Mouse (Mus musculus): ENCODE results near the gene 1110051M20Rik. TPM values are rescaled to one million over a fixed set of nuclear protein-coding genes. Genes with fewer than 3 reads are reported as not detected.

1110051M20Rik gene
- polyA plus RNA-seq, 1 experiment = 27.0 TPM

DNA sequence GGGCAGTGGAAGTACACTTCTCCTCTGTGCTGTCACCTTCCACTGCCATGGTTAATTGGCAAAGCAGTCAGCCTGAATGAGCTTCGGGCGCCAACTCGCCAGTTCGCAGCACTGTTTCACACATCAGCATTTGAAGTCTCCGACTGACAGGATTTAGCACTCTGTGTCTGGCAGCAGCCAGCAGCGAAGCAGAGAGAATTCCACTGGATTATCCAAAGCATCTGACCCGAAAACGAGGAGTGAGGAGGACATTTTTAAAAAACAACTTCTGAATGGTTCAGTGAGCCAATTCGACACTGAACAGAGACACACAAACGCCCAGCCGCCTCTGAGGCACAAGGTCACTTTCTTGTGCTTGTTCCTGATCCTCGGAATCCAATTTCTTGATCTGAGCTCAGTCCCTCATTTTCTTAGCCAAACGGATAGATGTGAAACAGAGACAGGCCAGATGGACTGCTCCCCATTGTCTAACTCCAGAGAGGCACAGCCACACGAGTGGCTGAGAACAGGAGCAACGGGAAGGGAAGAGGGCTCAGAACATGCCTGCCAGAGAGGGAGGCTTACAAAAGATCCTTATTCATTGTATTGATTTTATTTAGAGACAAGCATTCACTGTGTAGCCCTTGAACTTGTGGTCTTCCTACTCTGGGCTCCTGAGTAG is 119.6 kb downstream of the 1110051M20Rik start:
- TF ChIP-seq POLR2A (IDR thresholded peaks at IDR 0.05; ENCODE audit: borderline replicate concordance, extremely low read depth, low read depth, low read length) (no peak), CTCF (IDR thresholded peaks at IDR 0.05; ENCODE audit: insufficient read depth, low read length) (no peak)
- H3K4me1 ChIP-seq (ENCODE audit: control insufficient read depth, insufficient read depth, low read length) = peaks cover 15% of the 10 kb centered on the region
- 66% methylated on average over 15 of the region's 15 CpGs for WGBS
- H3K4me3 ChIP-seq (replicated peaks; ENCODE audit: extremely low read depth, low read depth, low read length) = no peak overlapping the region
- DNase-seq = no peak

DNA sequence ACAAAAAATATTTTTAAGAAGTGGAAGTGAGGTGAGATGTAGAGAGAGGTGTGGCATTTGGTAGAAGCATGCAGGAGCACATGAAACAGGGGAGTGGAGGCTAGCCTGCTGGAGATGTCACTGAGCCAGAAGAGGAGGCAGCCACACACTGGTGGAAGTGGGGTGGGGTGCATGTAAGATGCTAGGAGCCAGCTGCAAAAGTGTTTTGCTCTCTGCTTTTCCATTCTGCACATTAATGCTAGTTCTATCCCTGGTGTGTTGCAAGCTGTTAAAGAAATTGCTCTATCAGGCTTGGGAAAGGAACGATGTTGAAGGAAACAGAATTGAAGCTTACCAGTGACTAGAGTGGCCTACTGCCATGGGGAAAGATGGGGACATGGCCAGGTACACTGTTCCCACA is 120.2 kb downstream of the 1110051M20Rik start:
- Histone ChIP-seq H3K4me3 (replicated peaks; ENCODE audit: extremely low read depth, low read depth, low read length) (no peak overlapping the region), H3K4me1 (ENCODE audit: control insufficient read depth, insufficient read depth, low read length) (peaks cover 15% of the 10 kb centered on the region)
- no peak for TF ChIP-seq POLR2A (IDR thresholded peaks at IDR 0.05; ENCODE audit: borderline replicate concordance, extremely low read depth, low read depth, low read length)
- no peak for TF ChIP-seq CTCF (IDR thresholded peaks at IDR 0.05; ENCODE audit: insufficient read depth, low read length)
- WGBS = 77% methylated on average over 1 of the region's 1 CpGs
- DNase-seq = no peak

DNA sequence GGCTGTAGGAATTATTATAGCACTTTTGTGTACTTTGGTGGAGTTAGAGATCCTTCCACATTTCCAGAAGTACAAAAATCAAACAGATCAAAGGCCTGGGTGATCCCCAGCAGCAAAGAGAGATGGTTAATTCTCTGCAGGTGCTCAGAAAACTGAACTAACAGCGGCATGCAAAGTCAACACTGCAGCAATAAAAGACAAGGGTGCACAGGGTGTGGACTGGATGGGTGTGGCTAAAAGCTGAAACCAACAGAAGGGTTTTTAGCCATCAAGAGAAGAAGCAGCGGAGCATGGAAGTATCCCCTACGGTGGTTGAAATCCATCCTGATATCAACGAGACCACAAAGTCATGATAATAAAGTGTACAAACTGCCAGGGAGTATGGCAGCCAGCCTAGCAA is 122.0 kb downstream of the 1110051M20Rik start:
- H3K4me1 ChIP-seq (ENCODE audit: control insufficient read depth, insufficient read depth, low read length) = peaks cover 8% of the 10 kb centered on the region
- 60% methylated on average over 4 of the region's 4 CpGs for WGBS
- no peak for DNase-seq
- TF ChIP-seq CTCF (IDR thresholded peaks at IDR 0.05; ENCODE audit: insufficient read depth, low read length) = no peak
- TF ChIP-seq POLR2A (IDR thresholded peaks at IDR 0.05; ENCODE audit: borderline replicate concordance, extremely low read depth, low read depth, low read length) = no peak
- no peak overlapping the region for H3K4me3 ChIP-seq (replicated peaks; ENCODE audit: extremely low read depth, low read depth, low read length)

GRCm38 (mm10) chr2:91321923-91322322 is 122.6 kb downstream of the 1110051M20Rik start:
- WGBS = 92% methylated on average over 2 of the region's 2 CpGs
- Histone ChIP-seq H3K4me3 (replicated peaks; ENCODE audit: extremely low read depth, low read depth, low read length) (no peak overlapping the region), H3K4me1 (ENCODE audit: control insufficient read depth, insufficient read depth, low read length) (peaks cover 4% of the 10 kb centered on the region)
- TF ChIP-seq CTCF (IDR thresholded peaks at IDR 0.05; ENCODE audit: insufficient read depth, low read length) (no peak), POLR2A (IDR thresholded peaks at IDR 0.05; ENCODE audit: borderline replicate concordance, extremely low read depth, low read depth, low read length) (no peak)
- DNase-seq = no peak

DNA sequence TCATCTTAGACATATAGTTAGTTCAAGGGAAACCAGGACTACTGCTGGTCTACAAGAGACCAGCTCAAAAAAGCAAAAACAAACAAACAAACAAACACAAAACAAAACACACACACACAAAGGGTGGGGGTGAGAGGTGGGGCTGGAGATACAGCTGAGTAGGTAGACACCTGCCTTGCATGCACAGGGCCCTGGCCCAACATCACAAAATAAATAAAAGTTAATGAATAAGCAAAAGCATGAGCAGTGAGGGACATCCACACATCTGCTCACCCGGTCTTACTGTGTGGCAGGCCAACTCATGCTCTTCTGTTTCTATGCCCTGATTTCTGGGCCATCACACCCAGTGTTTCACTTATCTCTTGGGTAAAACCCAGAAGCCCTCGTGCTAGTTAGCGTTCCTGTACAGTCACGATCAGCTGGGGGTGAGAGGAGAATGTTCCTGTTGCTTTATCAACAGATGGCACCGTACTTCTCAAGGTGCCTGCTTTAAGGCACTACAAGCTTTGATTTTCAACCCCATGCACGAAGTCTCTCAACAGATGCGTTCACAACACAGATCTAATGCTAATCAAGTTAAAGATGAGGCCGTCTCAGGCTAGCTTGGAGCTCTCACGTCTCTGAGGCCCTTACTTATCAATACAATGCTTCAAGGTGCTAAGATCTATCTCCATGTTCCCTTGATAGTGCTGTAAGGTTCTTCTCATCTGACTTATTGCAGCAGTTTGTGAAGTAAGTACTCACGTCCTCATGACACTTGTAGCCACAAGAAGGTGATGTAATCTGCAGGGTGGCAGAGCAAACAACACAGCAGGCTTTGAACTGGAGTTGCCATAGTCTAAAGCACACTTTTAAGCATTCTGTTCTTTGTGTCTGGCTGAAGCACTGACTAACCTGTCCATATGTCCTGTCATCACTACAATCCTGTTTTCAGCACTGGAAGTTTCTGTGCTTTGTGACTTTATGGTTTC is 123.7 kb downstream of the 1110051M20Rik start:
- TF ChIP-seq CTCF (IDR thresholded peaks at IDR 0.05; ENCODE audit: insufficient read depth, low read length) = no peak
- TF ChIP-seq POLR2A (IDR thresholded peaks at IDR 0.05; ENCODE audit: borderline replicate concordance, extremely low read depth, low read depth, low read length) = no peak
- 70% methylated on average over 10 of the region's 10 CpGs for WGBS
- Histone ChIP-seq H3K4me3 (replicated peaks; ENCODE audit: extremely low read depth, low read depth, low read length) (no peak overlapping the region), H3K4me1 (ENCODE audit: control insufficient read depth, insufficient read depth, low read length) (peaks cover 2% of the 10 kb centered on the region)
- DNase-seq = no peak

DNA sequence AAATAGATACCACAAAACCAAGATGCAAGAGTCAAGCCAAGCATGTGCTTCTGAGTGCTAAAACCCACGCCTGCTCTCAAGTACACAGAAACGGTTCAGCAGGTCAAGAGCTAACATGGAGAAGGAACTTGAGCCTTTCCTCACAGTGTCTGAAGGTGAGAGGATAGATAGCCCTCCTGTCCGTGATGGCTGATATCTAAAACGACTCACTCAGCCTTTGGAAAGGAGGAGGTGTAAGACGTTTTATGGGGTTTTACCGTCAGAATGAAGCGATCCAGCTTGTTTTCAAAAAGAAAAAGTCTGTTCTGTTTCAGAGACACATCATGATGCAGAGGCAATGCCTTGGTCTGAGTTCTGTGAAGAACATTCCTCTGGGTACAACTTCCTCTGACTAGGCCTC is 130.3 kb downstream of the 1110051M20Rik start:
- TF ChIP-seq POLR2A (IDR thresholded peaks at IDR 0.05; ENCODE audit: borderline replicate concordance, extremely low read depth, low read depth, low read length) (no peak), CTCF (IDR thresholded peaks at IDR 0.05; ENCODE audit: insufficient read depth, low read length) (no peak)
- 56% methylated on average over 7 of the region's 7 CpGs for WGBS
- Histone ChIP-seq H3K4me3 (replicated peaks; ENCODE audit: extremely low read depth, low read depth, low read length) (no peak overlapping the region), H3K4me1 (ENCODE audit: control insufficient read depth, insufficient read depth, low read length) (peaks cover 4% of the 10 kb centered on the region; the same call in 1 of the 2 replicates)
- DNase-seq = no peak

DNA sequence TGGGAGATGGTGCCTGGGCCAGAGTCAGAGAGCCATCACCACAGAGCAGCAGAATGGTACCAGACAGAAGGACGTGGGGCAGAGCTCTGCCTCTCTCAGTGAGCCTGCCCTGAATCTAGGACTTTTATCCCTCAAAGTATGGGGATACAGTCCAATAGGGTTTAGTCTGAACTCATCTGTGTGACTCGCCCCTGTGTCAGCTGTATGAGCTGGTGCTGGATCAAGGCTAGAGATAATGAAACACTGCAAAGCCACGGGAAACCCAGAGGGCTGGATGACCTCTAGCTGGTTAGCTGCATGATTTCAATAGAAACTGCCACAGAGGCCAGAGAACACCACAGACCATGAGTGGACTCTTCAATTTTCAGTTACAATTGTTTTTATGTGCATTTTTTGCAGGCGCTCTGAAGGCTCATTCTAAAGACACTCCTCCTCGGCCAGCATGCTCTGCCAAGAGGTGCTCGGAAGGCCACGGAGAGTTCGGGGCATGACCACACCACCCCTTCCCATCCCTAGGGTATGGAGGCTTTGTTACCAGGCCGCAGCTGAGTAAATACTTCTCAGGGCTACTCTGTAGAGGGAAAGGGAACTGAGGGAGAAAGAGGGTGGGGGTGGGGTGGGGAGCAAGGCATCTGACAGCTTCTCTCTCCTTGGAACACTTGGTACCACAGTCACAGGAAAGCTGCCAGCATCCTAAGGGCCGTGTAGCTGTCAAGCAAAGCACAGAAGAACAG is 131.8 kb downstream of the 1110051M20Rik start:
- TF ChIP-seq CTCF (IDR thresholded peaks at IDR 0.05; ENCODE audit: insufficient read depth, low read length) = no peak
- no peak for TF ChIP-seq POLR2A (IDR thresholded peaks at IDR 0.05; ENCODE audit: borderline replicate concordance, extremely low read depth, low read depth, low read length)
- Histone ChIP-seq H3K4me1 (ENCODE audit: control insufficient read depth, insufficient read depth, low read length) (peaks cover 9% of the 10 kb centered on the region; the same call in 1 of the 2 replicates), H3K4me3 (replicated peaks; ENCODE audit: extremely low read depth, low read depth, low read length) (no peak overlapping the region)
- 50% methylated on average over 10 of the region's 10 CpGs for WGBS
- DNase-seq = no peak

DNA sequence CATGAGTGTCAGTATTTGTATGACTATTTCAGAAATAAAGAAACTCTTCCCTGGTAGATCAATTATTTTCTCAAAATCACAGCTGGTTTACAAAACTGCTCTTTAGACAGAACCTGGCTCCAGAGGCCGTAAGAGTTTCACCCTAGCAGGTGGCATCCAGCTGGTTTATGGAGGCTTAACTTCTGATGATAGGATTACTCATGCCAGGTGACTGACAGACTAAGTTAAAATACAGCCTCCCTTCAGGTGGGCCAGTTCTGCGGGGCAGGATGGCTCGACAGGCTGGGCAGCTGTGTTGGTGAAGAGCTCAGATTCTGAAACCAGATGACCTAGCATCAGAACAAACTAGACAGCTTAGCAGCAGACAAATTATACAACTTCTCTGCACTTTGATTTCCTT is 135.0 kb downstream of the 1110051M20Rik start:
- WGBS = 90% methylated on average over 3 of the region's 3 CpGs
- Histone ChIP-seq H3K4me3 (replicated peaks; ENCODE audit: extremely low read depth, low read depth, low read length) (no peak overlapping the region), H3K4me1 (ENCODE audit: control insufficient read depth, insufficient read depth, low read length) (peaks cover 9% of the 10 kb centered on the region; the same call in 1 of the 2 replicates)
- DNase-seq = no peak
- TF ChIP-seq CTCF (IDR thresholded peaks at IDR 0.05; ENCODE audit: insufficient read depth, low read length) (no peak), POLR2A (IDR thresholded peaks at IDR 0.05; ENCODE audit: borderline replicate concordance, extremely low read depth, low read depth, low read length) (no peak)

DNA sequence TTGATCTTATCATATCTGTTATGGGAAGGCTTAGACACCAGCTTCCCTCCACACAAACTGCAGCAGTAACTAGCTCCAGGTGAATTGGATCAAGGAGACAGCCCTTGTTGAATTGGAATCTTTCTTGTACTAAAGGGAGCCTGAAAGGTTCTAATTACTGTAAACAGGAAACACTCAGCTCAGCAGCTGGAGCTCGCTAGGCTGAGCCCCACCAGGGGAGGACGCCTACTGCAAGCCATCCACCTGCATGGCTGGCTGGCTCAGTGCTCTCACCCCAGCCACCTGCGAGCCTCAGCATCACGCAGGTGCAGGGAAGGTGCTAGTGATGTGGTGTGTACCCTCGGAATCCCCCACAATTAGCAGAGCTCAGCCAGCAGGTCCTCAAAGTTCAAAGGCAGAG is 135.8 kb downstream of the 1110051M20Rik start:
- WGBS = 36% methylated on average over 5 of the region's 5 CpGs
- H3K4me1 ChIP-seq (ENCODE audit: control insufficient read depth, insufficient read depth, low read length) = peaks cover 7% of the 10 kb centered on the region; the same call in 1 of the 2 replicates
- TF ChIP-seq POLR2A (IDR thresholded peaks at IDR 0.05; ENCODE audit: borderline replicate concordance, extremely low read depth, low read depth, low read length) (no peak), CTCF (IDR thresholded peaks at IDR 0.05; ENCODE audit: insufficient read depth, low read length) (no peak)
- H3K4me3 ChIP-seq (replicated peaks; ENCODE audit: extremely low read depth, low read depth, low read length) = no peak overlapping the region
- DNase-seq = no peak
